Mouse (Mus musculus): ENCODE data around the gene Pofut2.
A peak's percentile ranks its signal among the peaks of the same experiment; 100 is the strongest.

Gene Pofut2

DNA sequence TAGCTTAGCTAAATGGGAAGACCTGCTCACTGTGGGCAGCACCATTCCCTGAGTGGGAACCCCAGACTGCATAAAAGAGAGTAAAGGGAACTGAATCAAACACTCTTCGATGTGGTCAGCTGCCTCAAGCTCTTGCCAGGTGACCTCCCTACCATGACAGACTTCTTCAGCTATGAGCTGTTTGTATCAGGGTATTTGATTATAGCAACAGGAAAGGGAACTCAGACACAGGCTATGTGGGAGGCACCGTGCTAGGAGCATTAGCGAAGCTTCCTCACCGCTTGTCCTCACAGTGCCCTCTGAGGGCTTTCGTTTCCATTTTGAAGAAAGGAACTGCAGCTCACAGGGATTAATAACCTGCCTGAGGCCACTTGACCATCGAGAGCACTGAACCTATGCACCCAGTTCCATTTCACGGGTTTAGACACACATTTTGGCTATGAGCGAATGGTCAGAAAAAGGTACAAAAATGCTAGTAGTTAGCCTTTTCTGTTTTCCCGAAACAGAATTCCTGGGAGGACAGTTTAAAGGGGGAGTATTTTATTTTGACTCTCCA lies 55.8 kb downstream of the Pofut2 start:
- no peak for DNase-seq (ENCODE audit: low spot score in 2 of 2)

DNA sequence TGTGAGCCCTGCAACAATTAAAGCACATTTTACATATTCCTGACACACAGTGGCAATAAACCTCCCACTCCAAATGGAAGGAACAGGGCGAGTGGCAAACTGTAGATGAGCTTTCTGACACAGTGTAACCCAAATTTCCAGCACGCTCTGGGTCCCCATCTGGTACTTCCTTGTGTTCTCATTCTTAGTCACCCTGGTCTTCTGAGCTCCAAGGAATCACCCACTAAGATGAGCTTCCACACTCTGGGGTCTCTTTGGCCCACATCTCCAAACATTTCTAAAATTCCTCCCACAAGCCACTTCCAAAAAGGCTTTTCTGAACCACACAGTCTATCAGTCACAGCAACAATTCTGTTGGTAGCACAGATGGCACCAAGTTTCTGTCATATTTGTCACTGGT lies 56.7 kb downstream of the Pofut2 start:
- DNase-seq (ENCODE audit: low spot score in 2 of 2) = peak; percentile 41 to 54

Data from frontal cortex, postnatal 10 days (tissue).